Mouse (Mus musculus) small intestine, adult 2 months (tissue): ENCODE measurements at regions not wholly inside any gene's neighbourhood (a gene's known extent, or its start where the extent isn't known, plus 50 kb on each side); places are given as distances from the start of the nearest gene placed in this dataset.

ENCODE experiments used
- H3K27ac ChIP-seq: fragments of 200-500 bp; 2 replicates; pipeline ENCODE4 v1.5.1; 2012; ENCODE audit warnings: low read depth, low read length, control low read depth, inconsistent platforms; ENCODE audit not compliant: insufficient read depth
- H3K27me3 ChIP-seq: fragments of 200-500 bp; 2 replicates; pipeline ENCODE4 v1.6.1; 2012; ENCODE audit warnings: mild to moderate bottlenecking, moderate library complexity, low read length, inconsistent platforms; ENCODE audit not compliant: control insufficient read depth, insufficient read depth
- H3K36me3 ChIP-seq: fragments of 200-500 bp; 2 replicates; pipeline ENCODE4 v1.6.1; 2012; ENCODE audit warnings: mild to moderate bottlenecking, low read length, control low read depth, inconsistent platforms; ENCODE audit not compliant: control insufficient read depth, insufficient read depth
- H3K4me1 ChIP-seq: fragments of 200-500 bp; 2 replicates; pipeline ENCODE4 v1.6.1; 2012; ENCODE audit warnings: low read length, inconsistent platforms, mixed read lengths; ENCODE audit not compliant: control insufficient read depth, insufficient read depth, insufficient read length
- H3K4me3 ChIP-seq: fragments of 200-500 bp; 2 replicates; pipeline ENCODE4 v1.5.1; 2012; ENCODE audit warnings: low read depth, mild to moderate bottlenecking, control low read depth, inconsistent platforms, low read length, moderate library complexity
- CTCF ChIP-seq: fragments of 200-500 bp; IDR thresholded peaks from 2 replicates; pipeline ENCODE4 v1.5.1; 2012; ENCODE audit warnings: low read depth, mild to moderate bottlenecking, control low read depth, inconsistent platforms, low read length, moderate library complexity, mixed read lengths; ENCODE audit not compliant: insufficient replicate concordance, insufficient read length; ENCODE audit errors: extremely low read depth
- POLR2A ChIP-seq: fragments of 200-500 bp; IDR thresholded peaks from 2 replicates; pipeline ENCODE4 v1.6.1; 2012; ENCODE audit warnings: low read depth, mild to moderate bottlenecking, control low read depth, inconsistent platforms, low read length, moderate library complexity
- WGBS: fragments of 180-500 bp; shearing (Covaris S2); methylation state at CpG from one replicate; pipeline ENCODE4 v1.1.7; 2018; 5-methylcytosine and 5-hydroxymethylcytosine counted together

DNA sequence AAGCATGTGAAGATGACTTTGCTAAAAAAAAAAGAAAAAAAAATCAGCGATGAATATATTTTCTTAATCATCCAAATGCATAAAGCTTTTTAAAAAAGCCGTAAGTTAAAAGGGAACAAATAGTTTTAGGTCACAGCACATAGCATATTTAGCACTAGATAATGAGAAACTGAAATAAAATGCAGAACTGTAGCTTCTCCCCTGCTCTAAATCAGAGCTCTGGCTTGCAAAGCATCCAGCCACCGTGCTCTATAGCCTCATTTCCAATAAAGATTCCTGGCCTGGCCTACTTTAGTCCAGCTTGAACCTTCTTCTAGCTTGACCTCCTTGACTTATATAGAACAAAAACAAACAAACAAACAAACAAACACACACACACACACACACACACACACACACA lies 328.9 kb downstream of the 1190002N15Rik start:
- Histone ChIP-seq H3K27me3 (no peaks in the 10 kb centered on the region), H3K36me3 (no peaks in the 10 kb centered on the region), H3K27ac (no peak overlapping the region), H3K4me1 (no peaks in the 10 kb centered on the region), H3K4me3 (no peak overlapping the region)
- WGBS: 86% methylated on average over 3 of the region's 3 CpGs
- TF ChIP-seq POLR2A (no peak), CTCF (no peak)

DNA sequence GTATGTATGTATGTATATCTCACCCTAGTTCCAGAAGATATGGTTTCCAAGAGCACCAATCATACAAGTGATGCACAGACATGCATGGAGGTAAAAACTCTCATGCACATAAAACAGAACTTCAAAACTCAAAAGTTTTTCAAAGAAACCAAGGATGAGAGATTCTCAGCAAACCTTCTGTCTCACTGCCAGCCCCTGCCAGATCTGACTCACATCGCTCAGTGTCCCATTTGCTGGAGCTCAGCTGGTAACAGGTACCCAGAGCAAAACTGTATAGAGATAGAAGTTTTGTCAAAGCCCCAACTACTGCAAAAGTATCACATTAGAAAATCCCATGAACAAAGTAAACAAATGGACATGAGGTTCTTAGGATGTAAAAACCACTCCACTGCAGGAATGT lies 337.0 kb downstream of the 1190002N15Rik start:
- TF ChIP-seq POLR2A (no peak), CTCF (no peak)

DNA sequence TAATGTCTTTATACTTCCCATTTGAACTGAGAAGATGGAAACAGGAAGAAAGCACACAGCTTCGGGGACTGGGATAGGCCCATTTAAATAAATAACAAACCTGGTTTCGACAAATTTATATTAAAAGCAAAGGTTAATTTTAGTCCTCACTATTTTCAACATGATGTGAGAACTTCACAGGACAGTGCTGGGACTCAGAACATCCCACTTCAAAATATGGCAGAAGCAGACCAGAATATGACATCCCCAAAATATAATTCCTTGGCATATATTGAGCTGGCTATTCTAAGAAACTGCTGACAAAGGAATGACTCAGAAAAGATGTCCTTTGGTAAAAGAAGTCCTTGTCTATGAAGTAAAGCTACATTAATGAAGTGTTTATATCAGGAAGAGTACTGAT lies 338.0 kb downstream of the 1190002N15Rik start:
- Histone ChIP-seq H3K36me3 (no peaks in the 10 kb centered on the region), H3K27me3 (no peaks in the 10 kb centered on the region), H3K4me1 (no peaks in the 10 kb centered on the region), H3K27ac (no peak overlapping the region), H3K4me3 (no peak overlapping the region)
- WGBS: 81% methylated on average over 2 of the region's 2 CpGs
- TF ChIP-seq CTCF: no peak
- TF ChIP-seq POLR2A: no peak

More for the DNA sequence above, 337.0 kb downstream of the 1190002N15Rik start:
- 95% methylated on average over 1 of the region's 1 CpGs for WGBS
- H3K4me1 ChIP-seq: no peaks in the 10 kb centered on the region
- H3K36me3 ChIP-seq: no peaks in the 10 kb centered on the region
- H3K27ac ChIP-seq: no peak overlapping the region
- H3K27me3 ChIP-seq: no peaks in the 10 kb centered on the region
- H3K4me3 ChIP-seq: no peak overlapping the region

DNA sequence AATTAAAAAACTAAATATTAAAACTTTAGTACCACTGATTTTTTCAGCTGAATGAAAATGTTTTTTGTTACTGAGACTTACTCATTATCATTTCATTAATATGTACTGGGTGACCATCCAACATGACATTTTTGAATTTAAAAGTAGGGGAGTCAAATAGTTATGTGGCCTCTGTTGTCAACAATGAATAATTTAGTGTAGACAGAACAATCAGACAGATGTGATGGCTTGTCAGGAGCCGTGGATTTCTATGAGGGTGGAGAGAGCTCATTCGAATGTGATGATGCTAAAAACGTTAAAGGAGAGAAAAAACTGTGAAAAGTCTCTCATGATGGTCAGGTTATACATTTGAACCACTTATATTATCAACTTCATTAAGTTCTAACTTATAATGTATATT lies 346.8 kb downstream of the 1190002N15Rik start:
- Histone ChIP-seq H3K36me3 (no peaks in the 10 kb centered on the region), H3K27me3 (no peaks in the 10 kb centered on the region), H3K4me1 (no peaks in the 10 kb centered on the region), H3K27ac (no peak overlapping the region), H3K4me3 (no peak overlapping the region)
- 64% methylated on average over 3 of the region's 3 CpGs for WGBS
- no peak for TF ChIP-seq CTCF
- no peak for TF ChIP-seq POLR2A

DNA sequence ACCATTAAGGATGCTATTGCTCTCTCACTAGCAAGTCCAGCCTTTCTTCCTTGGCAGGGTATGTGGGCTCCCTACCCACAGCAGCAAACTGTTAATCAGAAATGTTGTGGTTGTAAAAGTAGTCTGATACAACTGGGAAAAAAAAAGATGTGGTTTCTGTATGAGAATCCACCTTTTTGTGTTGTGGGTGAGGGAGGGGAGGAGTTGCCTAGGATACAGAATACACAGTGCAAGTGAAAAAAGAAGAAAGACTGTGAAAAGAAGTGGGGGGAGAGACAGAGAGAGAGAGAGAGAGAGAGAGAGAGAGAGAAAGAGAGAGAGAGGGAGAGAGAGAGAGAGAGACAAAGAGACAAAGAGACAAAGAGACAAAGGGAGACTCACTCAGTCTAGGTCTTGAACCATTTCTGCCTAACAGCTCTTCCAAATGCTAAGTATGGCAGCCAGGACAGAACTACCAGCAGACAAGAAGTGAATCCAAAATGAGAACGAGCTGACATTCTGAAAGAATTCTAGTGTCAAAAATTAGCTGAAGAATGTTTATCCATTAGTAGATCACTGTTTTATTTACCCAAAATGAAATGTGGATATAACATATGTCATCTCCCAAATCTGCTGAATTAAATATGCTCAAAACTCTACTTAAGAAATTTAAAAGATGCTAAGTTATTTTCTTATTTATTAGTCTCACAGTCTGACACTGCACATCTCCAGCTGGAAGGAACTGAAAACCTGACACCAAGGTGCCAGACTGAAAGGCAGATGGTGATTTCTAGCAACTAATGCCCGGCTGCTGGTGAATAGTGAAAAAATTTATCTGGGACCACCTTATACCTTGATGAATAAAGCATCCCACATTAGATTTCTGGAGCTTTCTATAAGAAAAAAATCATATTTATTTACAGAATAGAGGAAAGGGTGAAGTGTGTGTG lies 347.7 kb downstream of the 1190002N15Rik start:
- H3K27ac ChIP-seq: no peak overlapping the region
- H3K4me1 ChIP-seq: no peaks in the 10 kb centered on the region
- TF ChIP-seq CTCF: no peak
- TF ChIP-seq POLR2A: no peak
- H3K4me3 ChIP-seq: no peak overlapping the region
- no peaks in the 10 kb centered on the region for H3K36me3 ChIP-seq
- no peaks in the 10 kb centered on the region for H3K27me3 ChIP-seq
- 68% methylated on average over 2 of the region's 2 CpGs for WGBS

DNA sequence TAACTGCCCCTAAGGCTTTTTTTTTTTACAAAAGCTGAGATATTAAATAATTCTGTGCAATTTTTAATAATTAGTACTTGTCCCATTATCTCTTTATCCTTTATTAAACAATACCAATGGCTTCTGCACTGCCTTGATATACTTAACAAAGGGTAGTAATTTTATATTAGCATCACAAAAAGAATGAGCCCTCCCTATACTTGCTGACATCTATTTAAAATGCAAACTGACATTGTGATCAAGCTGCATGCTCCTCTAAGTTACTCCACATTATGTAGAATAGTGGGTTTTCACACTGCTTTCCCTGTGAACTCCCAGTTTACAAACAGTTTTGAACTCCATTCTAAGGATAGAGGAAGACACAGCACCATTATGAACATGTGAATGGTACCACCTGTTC lies 349.8 kb downstream of the 1190002N15Rik start:
- TF ChIP-seq CTCF (no peak), POLR2A (no peak)
- no peaks in the 10 kb centered on the region for H3K4me1 ChIP-seq
- H3K4me3 ChIP-seq: no peak overlapping the region
- no peak overlapping the region for H3K27ac ChIP-seq
- no peaks in the 10 kb centered on the region for H3K36me3 ChIP-seq
- H3K27me3 ChIP-seq: no peaks in the 10 kb centered on the region

DNA sequence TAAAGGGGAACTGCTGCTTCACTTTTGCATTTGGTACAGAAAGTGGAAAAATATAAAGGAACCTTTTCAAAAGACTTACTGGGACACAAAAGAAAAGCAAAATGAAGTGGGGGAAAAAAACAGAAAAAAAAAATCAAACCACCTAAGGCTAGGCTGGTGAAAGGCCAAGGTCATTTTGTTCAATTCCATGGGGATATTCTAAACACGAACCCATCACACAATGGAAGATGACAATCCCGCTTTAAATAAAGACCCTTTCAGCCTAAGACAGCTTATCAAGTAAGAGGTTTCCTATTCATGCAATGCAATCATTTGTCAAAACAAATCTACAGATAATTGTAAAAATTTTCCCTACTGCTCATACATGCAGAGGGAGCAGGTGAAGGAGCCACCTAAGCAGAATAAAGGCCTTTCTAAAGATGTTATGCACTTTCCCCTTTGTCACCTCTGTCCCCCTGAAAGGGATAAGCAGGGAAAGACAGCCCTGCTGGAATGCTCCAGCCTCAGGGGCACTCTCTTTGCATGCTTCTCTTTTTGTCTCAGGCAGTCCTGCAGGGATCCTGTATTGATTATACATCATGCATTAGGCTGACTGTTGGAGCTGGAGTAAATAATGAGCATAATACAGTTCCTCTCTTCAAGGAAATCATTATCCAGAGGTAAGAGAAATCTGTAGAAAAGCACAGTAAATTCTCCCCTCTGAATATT lies 367.8 kb downstream of the 1190002N15Rik start:
- Histone ChIP-seq H3K27me3 (no peaks in the 10 kb centered on the region), H3K4me1 (no peaks in the 10 kb centered on the region), H3K36me3 (no peaks in the 10 kb centered on the region), H3K27ac (no peak overlapping the region), H3K4me3 (no peak overlapping the region)
- 70% methylated on average over 2 of the region's 2 CpGs for WGBS
- TF ChIP-seq CTCF: no peak
- no peak for TF ChIP-seq POLR2A
